Mouse (Mus musculus) hindbrain, embryonic 12.5 days (tissue): ENCODE measurements around the gene Wdr78. TPM values are rescaled to one million over a fixed set of nuclear protein-coding genes. Genes with fewer than 3 reads are reported as not detected.

Experiments
- ATAC-seq: fragments of 200-750 bp; cut with Nextera tagmentation; 2 replicates; pipeline ENCODE4 v1.8.0; 2017; ENCODE audit warnings: moderate TSS enrichment; ENCODE audit not compliant: low FRiP score
- H3K27ac ChIP-seq: fragments of 300-500 bp; sonication (generic); 2 replicates; pipeline ENCODE4 v1.5.1; 2016; ENCODE audit warnings: mild to moderate bottlenecking
- H3K27me3 ChIP-seq: fragments of 300-500 bp; sonication (generic); 2 replicates; pipeline ENCODE4 v1.6.1; 2016; ENCODE audit warnings: mild to moderate bottlenecking
- H3K36me3 ChIP-seq: fragments of 300-500 bp; sonication (generic); 2 replicates; pipeline ENCODE4 v1.6.1; 2016; ENCODE audit warnings: mild to moderate bottlenecking
- H3K4me1 ChIP-seq: fragments of 300-500 bp; sonication (generic); 2 replicates; pipeline ENCODE4 v1.6.1; 2016
- H3K4me2 ChIP-seq: fragments of 300-500 bp; sonication (generic); replicated peaks from 2 replicates; pipeline ENCODE4 v1.6.1; 2016; ENCODE audit warnings: mild to moderate bottlenecking
- H3K4me3 ChIP-seq: fragments of 300-500 bp; sonication (generic); 2 replicates; pipeline ENCODE4 v1.5.1; 2016; ENCODE audit warnings: mild to moderate bottlenecking
- H3K9ac ChIP-seq: fragments of 300-500 bp; sonication (generic); 2 replicates; pipeline ENCODE4 v1.6.1; 2016; ENCODE audit warnings: mild to moderate bottlenecking, moderate library complexity
- H3K9me3 ChIP-seq: fragments of 300-500 bp; sonication (generic); replicated peaks from 2 replicates; pipeline ENCODE4 v1.6.1; 2016; ENCODE audit warnings: mild to moderate bottlenecking
- WGBS: fragments of 180-500 bp; shearing (Covaris S2); methylation state at CpG from one replicate; pipeline ENCODE4 v1.1.7; 2016; 5-methylcytosine and 5-hydroxymethylcytosine counted together
- polyA plus RNA-seq: library from polyadenylated mRNA; unstranded; fragments of >200 nt; fragmentation: Nextera tagmentation; extraction: Ambion mirVana; gene quantifications from 2 replicates; pipeline ENCODE4 v1.2.1, GENCODE M21; 2016

The Wdr78 gene
- polyA plus RNA-seq, 1 experiment from 2014 or later = 7.8 TPM

DNA sequence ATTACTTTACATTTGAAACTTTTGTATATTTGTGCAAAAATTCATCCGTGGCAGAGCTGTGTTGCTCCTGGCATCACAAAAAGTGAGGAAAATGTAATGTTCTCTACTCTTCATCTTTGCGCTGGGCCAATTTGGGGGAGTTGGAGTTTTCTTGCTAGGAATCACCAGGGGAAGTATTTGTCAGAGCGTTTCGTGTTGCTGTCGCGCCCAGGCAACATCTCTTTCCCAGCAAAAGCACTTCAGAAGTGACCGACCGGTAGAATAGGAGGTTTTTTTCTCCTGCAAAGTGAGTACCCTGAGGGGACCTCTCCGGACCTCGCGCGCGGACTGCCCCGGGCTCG lies 4.5 kb upstream of the Wdr78 start:
- H3K4me2 ChIP-seq = peak overlapping the region; percentile 85
- peak overlapping the region; percentile 89 for H3K27ac ChIP-seq
- H3K36me3 ChIP-seq = 0 out of 2 replicates have a peak, but pooled peaks cover 4% of the 10 kb centered on the region
- H3K9me3 ChIP-seq = no peaks in the 10 kb centered on the region
- peaks cover 22% of the 10 kb centered on the region for H3K4me1 ChIP-seq
- peak overlapping the region; percentile 87 for H3K9ac ChIP-seq
- no peaks in the 10 kb centered on the region for H3K27me3 ChIP-seq
- ATAC-seq = no peak; the same call in 1 of the 2 replicates
- peak overlapping the region; percentile 95 for H3K4me3 ChIP-seq
- WGBS = under 1% methylated on average over 15 of the region's 15 CpGs

DNA sequence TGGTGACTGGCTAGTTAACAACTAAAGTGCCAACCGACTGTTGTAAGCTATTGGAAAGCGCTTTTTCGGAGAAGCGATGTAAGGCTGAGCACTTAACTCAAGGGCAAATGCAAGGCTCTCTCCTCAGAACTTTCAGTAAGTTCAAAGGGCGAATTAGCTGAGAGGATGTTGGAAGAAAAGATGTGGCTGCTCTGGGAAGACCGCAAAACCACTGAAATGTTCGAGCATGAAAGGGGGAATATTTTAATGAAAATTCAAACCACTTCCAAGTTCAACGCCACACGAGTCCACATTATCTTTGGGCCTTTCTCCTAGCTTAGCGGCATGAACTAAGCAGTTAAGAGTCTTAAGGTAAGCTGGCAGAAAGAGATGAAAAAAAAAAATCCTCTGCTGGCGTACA lies 953 bp downstream of the Wdr78 start:
- Histone ChIP-seq H3K9me3 (no peaks in the 10 kb centered on the region), H3K27ac (peak overlapping the region; percentile 99), H3K27me3 (no peaks in the 10 kb centered on the region), H3K36me3 (0 out of 2 replicates have a peak, but pooled peaks cover 8% of the 10 kb centered on the region), H3K9ac (peak overlapping the region; percentile 85), H3K4me3 (peak overlapping the region; percentile 78), H3K4me1 (peaks cover 23% of the 10 kb centered on the region), H3K4me2 (peak overlapping the region; percentile 75)
- WGBS = 16% methylated on average over 11 of the region's 11 CpGs
- no peak for ATAC-seq

DNA sequence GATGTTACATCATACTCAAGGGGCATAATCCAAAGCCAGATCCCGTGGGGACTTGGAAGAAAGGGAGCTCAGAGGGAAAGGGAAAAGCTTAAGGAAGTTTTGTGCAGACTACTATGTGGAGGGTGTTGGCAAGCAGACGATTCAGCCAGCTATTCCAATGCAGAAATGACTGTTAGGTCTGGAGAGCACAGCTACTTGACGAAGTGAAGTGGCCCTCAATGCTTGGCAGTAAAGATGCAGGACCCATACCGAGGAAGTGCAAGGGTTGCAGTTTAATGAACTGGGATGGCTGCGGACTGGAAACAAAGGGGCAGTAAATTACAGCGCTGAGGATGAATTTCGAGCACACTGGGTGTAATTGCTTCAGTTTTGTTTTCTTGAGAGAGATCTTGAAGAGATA lies 1.7 kb downstream of the Wdr78 start:
- Histone ChIP-seq H3K27ac (no peak overlapping the region), H3K4me2 (peak overlapping the region; percentile 75), H3K4me3 (peak overlapping the region; percentile 78), H3K9me3 (no peaks in the 10 kb centered on the region), H3K36me3 (0 out of 2 replicates have a peak, but pooled peaks cover 8% of the 10 kb centered on the region), H3K4me1 (peaks cover 25% of the 10 kb centered on the region), H3K27me3 (no peaks in the 10 kb centered on the region), H3K9ac (peak overlapping the region; percentile 85; the same call in 1 of the 2 replicates)
- no peak for ATAC-seq
- WGBS = 68% methylated on average over 7 of the region's 7 CpGs

- H3K4me1 ChIP-seq = no peaks in the 10 kb centered on the region
- no peaks in the 10 kb centered on the region for H3K9me3 ChIP-seq
- H3K4me2 ChIP-seq = no peak overlapping the region
- H3K9ac ChIP-seq = no peak overlapping the region
- ATAC-seq = no peak
- 90% methylated on average over 5 of the region's 5 CpGs for WGBS
- H3K36me3 ChIP-seq = no peaks in the 10 kb centered on the region
- H3K27ac ChIP-seq = no peak overlapping the region
- no peaks in the 10 kb centered on the region for H3K27me3 ChIP-seq
- H3K4me3 ChIP-seq = no peak overlapping the region
These were observed 15.8 kb downstream of the Wdr78 start for GRCm38 (mm10) chr4:103098532-103098931.

GRCm38 (mm10) chr4:103095921-103096320 lies 18.4 kb downstream of the Wdr78 start:
- no peaks in the 10 kb centered on the region for H3K4me1 ChIP-seq
- no peak overlapping the region for H3K9ac ChIP-seq
- H3K36me3 ChIP-seq = no peaks in the 10 kb centered on the region
- no peak overlapping the region for H3K4me3 ChIP-seq
- no peaks in the 10 kb centered on the region for H3K9me3 ChIP-seq
- H3K27me3 ChIP-seq = no peaks in the 10 kb centered on the region
- 90% methylated on average over 8 of the region's 8 CpGs for WGBS
- no peak overlapping the region for H3K27ac ChIP-seq
- no peak for ATAC-seq
- H3K4me2 ChIP-seq = no peak overlapping the region

DNA sequence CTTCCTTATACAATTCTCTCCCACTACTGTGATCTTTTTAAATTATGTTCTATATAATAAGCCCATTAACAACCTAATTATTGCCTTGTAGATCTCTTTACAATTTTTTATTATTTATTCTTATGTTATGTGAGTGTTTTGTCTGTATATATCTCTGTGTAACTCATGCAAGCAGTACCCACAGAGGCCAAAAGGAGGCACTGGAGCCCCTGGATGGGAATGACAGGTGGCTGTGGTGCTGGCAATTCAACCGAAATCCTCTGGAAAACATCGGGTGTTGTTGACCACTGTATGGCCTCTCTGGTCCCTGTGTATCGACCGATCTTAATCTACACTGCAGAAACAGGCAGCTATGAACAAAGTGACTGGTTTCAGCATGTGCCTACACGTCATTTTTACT lies 29.1 kb downstream of the Wdr78 start:
- H3K36me3 ChIP-seq = peaks cover 6% of the 10 kb centered on the region; the same call in 1 of the 2 replicates
- H3K4me2 ChIP-seq = no peak overlapping the region
- WGBS = 88% methylated on average over 5 of the region's 5 CpGs
- no peaks in the 10 kb centered on the region for H3K27me3 ChIP-seq
- no peak overlapping the region for H3K9ac ChIP-seq
- H3K27ac ChIP-seq = no peak overlapping the region
- ATAC-seq = no peak
- no peaks in the 10 kb centered on the region for H3K9me3 ChIP-seq
- H3K4me3 ChIP-seq = no peak overlapping the region
- no peaks in the 10 kb centered on the region for H3K4me1 ChIP-seq

DNA sequence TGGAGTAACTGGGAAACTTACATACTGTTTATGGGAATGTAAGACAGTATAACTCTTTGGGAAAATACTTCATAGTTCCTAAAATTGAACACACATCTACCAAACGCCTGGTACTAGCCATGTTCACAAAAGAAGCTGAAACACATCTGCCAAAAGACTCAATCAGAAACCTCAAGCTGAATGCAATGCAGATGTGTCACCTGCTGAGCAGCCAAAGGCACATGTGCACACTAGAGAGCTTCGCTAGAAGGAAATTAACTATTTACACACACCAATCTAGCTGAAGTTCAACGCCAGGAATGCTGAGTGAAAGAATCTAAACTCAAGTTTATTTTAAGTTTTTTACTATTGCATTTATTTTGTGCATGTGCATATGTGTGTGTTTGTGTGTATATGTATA lies 43.7 kb downstream of the Wdr78 start:
- no peaks in the 10 kb centered on the region for H3K36me3 ChIP-seq
- H3K4me3 ChIP-seq = no peak overlapping the region
- ATAC-seq = no peak
- H3K9ac ChIP-seq = no peak overlapping the region
- no peaks in the 10 kb centered on the region for H3K4me1 ChIP-seq
- H3K27me3 ChIP-seq = no peaks in the 10 kb centered on the region
- H3K9me3 ChIP-seq = no peaks in the 10 kb centered on the region
- no peak overlapping the region for H3K4me2 ChIP-seq
- WGBS = 68% methylated on average over 3 of the region's 3 CpGs
- no peak overlapping the region for H3K27ac ChIP-seq

- no peak overlapping the region for H3K4me2 ChIP-seq
- H3K4me3 ChIP-seq = no peak overlapping the region
- no peaks in the 10 kb centered on the region for H3K36me3 ChIP-seq
- 62% methylated on average over 6 of the region's 6 CpGs for WGBS
- H3K9ac ChIP-seq = no peak overlapping the region
- no peaks in the 10 kb centered on the region for H3K9me3 ChIP-seq
- ATAC-seq = no peak
- no peaks in the 10 kb centered on the region for H3K27me3 ChIP-seq
- H3K27ac ChIP-seq = no peak overlapping the region
- H3K4me1 ChIP-seq = no peaks in the 10 kb centered on the region
These were observed 46.3 kb downstream of the Wdr78 start for GRCm38 (mm10) chr4:103067906-103068655.

GRCm38 (mm10) chr4:103064976-103065375 lies 49.4 kb downstream of the Wdr78 start:
- Histone ChIP-seq H3K36me3 (no peaks in the 10 kb centered on the region), H3K27me3 (no peaks in the 10 kb centered on the region), H3K9me3 (no peaks in the 10 kb centered on the region), H3K9ac (no peak overlapping the region), H3K4me2 (no peak overlapping the region), H3K4me1 (no peaks in the 10 kb centered on the region), H3K27ac (no peak overlapping the region), H3K4me3 (no peak overlapping the region)
- no peak for ATAC-seq
- WGBS = 86% methylated on average over 5 of the region's 5 CpGs

- H3K9me3 ChIP-seq = no peaks in the 10 kb centered on the region
- H3K4me1 ChIP-seq = no peaks in the 10 kb centered on the region
- WGBS = 80% methylated on average over 2 of the region's 2 CpGs
- no peak overlapping the region for H3K4me2 ChIP-seq
- H3K27me3 ChIP-seq = no peaks in the 10 kb centered on the region
- no peak for ATAC-seq
- no peak overlapping the region for H3K27ac ChIP-seq
- no peak overlapping the region for H3K9ac ChIP-seq
- no peak overlapping the region for H3K4me3 ChIP-seq
- no peaks in the 10 kb centered on the region for H3K36me3 ChIP-seq
These were observed 49.9 kb downstream of the Wdr78 start for GRCm38 (mm10) chr4:103064421-103064820.

DNA sequence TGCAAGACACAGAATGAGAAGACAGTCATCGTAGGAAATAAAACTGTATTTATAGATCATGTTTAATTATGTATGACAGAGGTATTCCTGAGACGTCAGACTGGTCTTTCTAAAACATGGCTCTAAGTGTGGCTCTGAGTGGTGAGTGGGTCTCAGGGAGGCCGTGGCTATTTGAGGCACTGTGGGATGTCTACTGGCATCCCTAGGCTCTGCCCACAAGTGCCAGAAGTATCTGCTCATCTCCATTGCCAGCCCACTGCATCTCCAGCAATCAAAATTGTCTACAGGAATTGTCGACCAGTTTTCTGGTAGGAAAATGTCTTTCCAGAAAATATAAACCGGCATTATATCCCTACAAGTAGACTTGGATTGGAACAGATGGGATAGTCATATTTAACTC lies 57.4 kb downstream of the Wdr78 start:
- Histone ChIP-seq H3K4me1 (no peaks in the 10 kb centered on the region), H3K4me3 (no peak overlapping the region), H3K9ac (no peak overlapping the region), H3K36me3 (0 out of 2 replicates have a peak, but pooled peaks cover 4% of the 10 kb centered on the region), H3K9me3 (0 out of 2 replicates have a peak, but pooled peaks cover 3% of the 10 kb centered on the region), H3K4me2 (no peak overlapping the region), H3K27me3 (no peaks in the 10 kb centered on the region), H3K27ac (no peak overlapping the region)
- no peak for ATAC-seq
- 85% methylated on average over 5 of the region's 5 CpGs for WGBS

DNA sequence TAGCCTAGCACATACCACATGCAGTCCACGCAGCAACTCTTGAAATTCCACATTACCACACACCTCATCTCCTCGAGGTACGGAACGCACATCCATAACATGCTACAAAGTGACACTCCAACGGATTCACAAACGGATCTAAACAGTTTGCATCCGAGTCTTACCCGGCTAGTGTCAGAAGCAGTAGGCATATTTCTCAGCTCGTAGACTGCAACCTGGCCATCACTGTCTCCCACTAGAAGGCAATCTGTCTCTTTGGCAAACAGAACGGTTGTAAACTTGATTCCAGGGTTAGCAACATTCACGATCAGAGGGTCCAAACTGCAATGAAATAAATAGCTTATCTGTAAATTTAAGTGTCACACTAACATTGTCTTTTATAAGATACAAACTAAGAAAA lies 66.3 kb downstream of the Wdr78 start:
- no peak overlapping the region for H3K4me2 ChIP-seq
- WGBS = 87% methylated on average over 11 of the region's 11 CpGs
- ATAC-seq = no peak

DNA sequence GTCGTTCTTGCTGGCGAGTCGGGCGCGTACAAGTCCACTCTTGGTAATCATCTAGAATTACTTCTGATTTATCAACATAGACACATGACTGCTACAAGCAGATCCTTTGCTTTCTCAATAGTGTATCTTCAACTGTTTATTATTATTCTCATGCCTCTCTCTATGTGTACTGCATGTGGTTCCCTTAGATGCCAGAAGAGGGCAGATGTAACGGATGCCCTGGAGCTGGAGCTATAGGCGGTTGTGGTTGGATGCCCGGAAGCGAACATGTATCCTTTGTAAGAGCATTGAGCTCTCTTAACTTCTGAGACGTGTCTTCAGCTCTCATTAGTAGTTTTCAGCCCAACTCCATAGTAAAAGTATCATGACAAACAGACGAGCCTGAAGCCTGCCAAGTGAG lies 71.4 kb downstream of the Wdr78 start:
- Histone ChIP-seq H3K9ac (no peak overlapping the region), H3K27me3 (no peaks in the 10 kb centered on the region), H3K9me3 (no peaks in the 10 kb centered on the region), H3K4me1 (no peaks in the 10 kb centered on the region), H3K4me2 (no peak overlapping the region), H3K27ac (no peak overlapping the region), H3K4me3 (no peak overlapping the region), H3K36me3 (0 out of 2 replicates have a peak, but pooled peaks cover 5% of the 10 kb centered on the region)
- ATAC-seq = no peak
- 93% methylated on average over 11 of the region's 11 CpGs for WGBS

More for the DNA sequence above, 66.3 kb downstream of the Wdr78 start:
- no peak overlapping the region for H3K4me3 ChIP-seq
- no peaks in the 10 kb centered on the region for H3K27me3 ChIP-seq
- no peaks in the 10 kb centered on the region for H3K9me3 ChIP-seq
- H3K4me1 ChIP-seq = no peaks in the 10 kb centered on the region
- H3K36me3 ChIP-seq = no peaks in the 10 kb centered on the region
- H3K27ac ChIP-seq = no peak overlapping the region
- no peak overlapping the region for H3K9ac ChIP-seq
